Mouse (Mus musculus) spleen, adult 2 months (tissue): ENCODE measurements around the gene Lrba. TPM values are rescaled to one million over a fixed set of nuclear protein-coding genes. Genes with fewer than 3 reads are reported as not detected.

Experiments used
- DNase-seq, 2 experiments: peaks; one replicate each; pipeline versions ENCODE4 v3.0.0 to v3.0.0-alpha.2; 2012 to 2021; ENCODE audit warnings: low spot score in 2 of 2, low read depth in 1 of 2
- H3K27ac ChIP-seq: fragments of 200-500 bp; 2 replicates; pipeline ENCODE4 v1.5.1; 2012; ENCODE audit warnings: low read length, inconsistent platforms; ENCODE audit not compliant: insufficient read depth
- H3K27me3 ChIP-seq: fragments of 200-500 bp; 2 replicates; pipeline ENCODE4 v1.6.1; 2012; ENCODE audit warnings: mild to moderate bottlenecking, moderate library complexity, low read length, inconsistent platforms; ENCODE audit not compliant: control insufficient read depth, insufficient read depth
- H3K36me3 ChIP-seq: fragments of 200-500 bp; 2 replicates; pipeline ENCODE4 v1.6.1; 2012; ENCODE audit warnings: mild to moderate bottlenecking, low read length, inconsistent platforms; ENCODE audit not compliant: control insufficient read depth, insufficient read depth
- H3K4me1 ChIP-seq: fragments of 200-500 bp; 2 replicates; pipeline ENCODE4 v1.6.1; 2011; ENCODE audit warnings: inconsistent platforms; ENCODE audit not compliant: control insufficient read depth, insufficient read depth, insufficient read length
- H3K4me3 ChIP-seq: fragments of 200-500 bp; 2 replicates; pipeline ENCODE4 v1.5.1; 2011; ENCODE audit warnings: mild to moderate bottlenecking, inconsistent platforms; ENCODE audit not compliant: insufficient read depth, insufficient read length; ENCODE audit errors: extremely low read depth
- CTCF ChIP-seq: fragments of 200-500 bp; IDR thresholded peaks from 2 replicates; pipeline ENCODE4 v1.5.1; 2011; ENCODE audit warnings: mild to moderate bottlenecking, inconsistent platforms; ENCODE audit not compliant: insufficient read depth, insufficient read length, insufficient replicate concordance; ENCODE audit errors: extremely low read depth
- POLR2A ChIP-seq: fragments of 200-500 bp; IDR thresholded peaks from 2 replicates; pipeline ENCODE4 v1.6.1; 2011; ENCODE audit warnings: low read depth, low read length, inconsistent platforms
- WGBS: fragments of 180-500 bp; shearing (Covaris S2); methylation state at CpG from one replicate; pipeline ENCODE4 v1.1.7; 2018; 5-methylcytosine and 5-hydroxymethylcytosine counted together
- polyA plus RNA-seq: library from polyadenylated mRNA; depleted of rRNA; stranded (reverse); fragments of >200 nt; gene quantifications from 2 replicates; pipeline ENCODE4 v1.2.3, GENCODE M21; 2012

Lrba gene
- polyA plus RNA-seq, 1 experiment: 9.1 TPM

- no peaks in the 10 kb centered on the region for H3K27me3 ChIP-seq
- no peak overlapping the region for H3K27ac ChIP-seq
- WGBS: 60% methylated on average over 4 of the region's 4 CpGs
- TF ChIP-seq POLR2A (no peak), CTCF (no peak)
- no peak for DNase-seq
- no peaks in the 10 kb centered on the region for H3K4me1 ChIP-seq
- no peak overlapping the region for H3K4me3 ChIP-seq
- no peaks in the 10 kb centered on the region for H3K36me3 ChIP-seq
Observed at GRCm38 (mm10) chr3:86629379-86629778, 404.9 kb downstream of the Lrba start.

DNA sequence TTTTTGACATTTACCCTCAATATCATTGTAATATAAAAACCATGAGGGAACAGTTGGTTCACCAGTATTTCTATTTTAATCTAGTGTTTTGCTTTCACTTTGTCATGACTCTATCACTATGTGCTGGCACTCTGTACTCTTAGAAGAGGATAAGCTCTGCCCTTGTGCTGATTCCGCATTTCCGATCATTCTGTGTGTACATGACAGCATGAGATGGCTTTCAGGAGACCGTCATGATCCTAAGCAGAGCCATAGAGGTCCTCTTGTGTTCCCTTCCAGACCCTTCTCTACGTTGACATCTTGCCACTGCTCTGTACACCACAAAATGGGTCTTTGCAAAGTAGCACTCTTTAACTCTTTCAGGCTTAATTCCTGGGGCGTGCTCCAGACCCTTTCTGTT lies 411.0 kb downstream of the Lrba start:
- Histone ChIP-seq H3K4me3 (no peak overlapping the region), H3K27ac (no peak overlapping the region), H3K36me3 (no peaks in the 10 kb centered on the region), H3K27me3 (no peaks in the 10 kb centered on the region), H3K4me1 (no peaks in the 10 kb centered on the region; the same call in 1 of the 2 replicates)
- no peak for TF ChIP-seq CTCF
- no peak for TF ChIP-seq POLR2A
- no peak for DNase-seq
- WGBS: 63% methylated on average over 5 of the region's 5 CpGs

DNA sequence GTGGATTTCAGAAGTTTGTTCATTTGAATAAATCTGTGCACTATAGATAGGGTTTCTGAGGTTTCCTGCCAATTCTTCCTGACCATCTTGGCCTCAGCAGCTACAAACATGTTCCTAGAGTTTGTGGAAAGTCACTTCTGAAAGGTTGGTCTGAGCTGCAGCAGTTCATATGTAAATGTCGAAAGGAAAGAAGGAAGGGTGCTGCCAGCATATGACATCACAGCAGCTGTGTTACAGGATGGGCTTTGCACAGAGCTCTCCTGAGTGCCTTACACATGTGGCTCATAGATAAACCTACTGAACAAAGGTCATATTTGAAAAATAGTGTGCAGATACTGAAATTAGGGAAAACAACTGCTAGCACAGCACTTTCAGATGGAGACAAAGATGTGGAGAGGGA lies 411.5 kb downstream of the Lrba start:
- DNase-seq: no peak
- no peak overlapping the region for H3K4me3 ChIP-seq
- no peaks in the 10 kb centered on the region; the same call in 1 of the 2 replicates for H3K4me1 ChIP-seq
- WGBS: 11% methylated on average over 1 of the region's 1 CpGs
- H3K27me3 ChIP-seq: no peaks in the 10 kb centered on the region
- H3K36me3 ChIP-seq: no peaks in the 10 kb centered on the region
- no peak for TF ChIP-seq POLR2A
- H3K27ac ChIP-seq: no peak overlapping the region

GRCm38 (mm10) chr3:86638552-86639348 lies 414.3 kb downstream of the Lrba start:
- TF ChIP-seq POLR2A: no peak
- TF ChIP-seq CTCF: no peak
- H3K36me3 ChIP-seq: no peaks in the 10 kb centered on the region
- H3K27ac ChIP-seq: no peak overlapping the region
- DNase-seq: no peak
- WGBS: 95% methylated on average over 2 of the region's 2 CpGs
- no peaks in the 10 kb centered on the region for H3K27me3 ChIP-seq
- no peak overlapping the region for H3K4me3 ChIP-seq
- H3K4me1 ChIP-seq: no peaks in the 10 kb centered on the region; the same call in 1 of the 2 replicates

GRCm38 (mm10) chr3:86641393-86641792 lies 416.9 kb downstream of the Lrba start:
- Histone ChIP-seq H3K27ac (no peak overlapping the region), H3K4me1 (no peaks in the 10 kb centered on the region), H3K27me3 (no peaks in the 10 kb centered on the region), H3K4me3 (no peak overlapping the region), H3K36me3 (peaks cover 1% of the 10 kb centered on the region; the same call in 1 of the 2 replicates)
- TF ChIP-seq CTCF: no peak
- no peak for TF ChIP-seq POLR2A
- no peak for DNase-seq
- WGBS: 86% methylated on average over 5 of the region's 5 CpGs

GRCm38 (mm10) chr3:86641796-86642195 lies 417.3 kb downstream of the Lrba start:
- no peak overlapping the region for H3K27ac ChIP-seq
- H3K4me1 ChIP-seq: no peaks in the 10 kb centered on the region
- H3K27me3 ChIP-seq: no peaks in the 10 kb centered on the region
- no peak for TF ChIP-seq POLR2A
- no peak for TF ChIP-seq CTCF
- DNase-seq: no peak
- H3K36me3 ChIP-seq: peaks cover 1% of the 10 kb centered on the region; the same call in 1 of the 2 replicates
- H3K4me3 ChIP-seq: no peak overlapping the region

DNA sequence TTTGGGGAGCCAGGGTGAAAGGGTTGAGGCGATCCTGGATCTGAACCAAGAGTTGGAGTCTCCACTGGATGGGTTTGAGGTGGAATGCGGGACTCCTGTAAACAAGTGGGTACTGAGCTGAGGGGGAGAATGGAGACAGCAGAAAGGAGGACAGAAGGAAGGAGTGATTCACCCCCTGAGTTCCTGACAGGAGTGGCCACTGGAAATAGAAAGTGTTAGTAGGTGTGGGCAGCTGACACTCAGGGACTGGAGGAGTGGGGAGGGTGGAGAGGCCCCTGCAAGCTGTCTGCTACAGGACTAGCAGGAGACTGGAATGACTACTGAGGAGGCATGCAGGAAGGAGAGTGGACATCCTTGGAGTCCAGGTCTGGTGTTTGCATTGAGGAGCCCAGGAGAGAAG lies 422.3 kb downstream of the Lrba start:
- Histone ChIP-seq H3K27me3 (no peaks in the 10 kb centered on the region), H3K4me3 (no peak overlapping the region), H3K27ac (no peak overlapping the region), H3K4me1 (no peaks in the 10 kb centered on the region), H3K36me3 (peaks cover 1% of the 10 kb centered on the region; the same call in 1 of the 2 replicates)
- no peak for TF ChIP-seq CTCF
- no peak for TF ChIP-seq POLR2A
- 87% methylated on average over 2 of the region's 2 CpGs for WGBS
- DNase-seq: no peak
